Mouse (Mus musculus) heart, postnatal 25 days (tissue): ENCODE data around the gene Man1c1. TPM values are rescaled to one million over a fixed set of nuclear protein-coding genes. Genes with fewer than 3 reads are reported as not detected.

Source experiments
- DNase-seq: peaks from one replicate; pipeline ENCODE4 v3.0.0; 2022; ENCODE audit warnings: low spot score
- intact Hi-C: fragments of 180-260 bp; cut with DNase I; formaldehyde crosslinking; loops from one replicate; pipeline ENCODE4 v1.15.1; 2025
- total RNA-seq, 2 experiments: library from RNA; stranded (reverse); gene quantifications; 2 replicates each; pipeline ENCODE4 v1.2.3; 2021

The Man1c1 gene
- total RNA-seq, 2 experiments from 2014 or later: 21.0 to 25.0 TPM

GRCm38 (mm10) chr4:134652151-134652550 lies 51.9 kb downstream of the Man1c1 start:
- no peak for DNase-seq
- intact Hi-C loops: loop anchor here (5.0 kb wide), 1 partner anchor 40 kb away; no protein-coding TSS in a partner anchor

GRCm38 (mm10) chr4:134651358-134651757 lies 52.7 kb downstream of the Man1c1 start:
- intact Hi-C loops: loop anchor here (5.0 kb wide), 1 partner anchor 41 kb away; no protein-coding TSS in a partner anchor
- peak; percentile 56 for DNase-seq

DNA sequence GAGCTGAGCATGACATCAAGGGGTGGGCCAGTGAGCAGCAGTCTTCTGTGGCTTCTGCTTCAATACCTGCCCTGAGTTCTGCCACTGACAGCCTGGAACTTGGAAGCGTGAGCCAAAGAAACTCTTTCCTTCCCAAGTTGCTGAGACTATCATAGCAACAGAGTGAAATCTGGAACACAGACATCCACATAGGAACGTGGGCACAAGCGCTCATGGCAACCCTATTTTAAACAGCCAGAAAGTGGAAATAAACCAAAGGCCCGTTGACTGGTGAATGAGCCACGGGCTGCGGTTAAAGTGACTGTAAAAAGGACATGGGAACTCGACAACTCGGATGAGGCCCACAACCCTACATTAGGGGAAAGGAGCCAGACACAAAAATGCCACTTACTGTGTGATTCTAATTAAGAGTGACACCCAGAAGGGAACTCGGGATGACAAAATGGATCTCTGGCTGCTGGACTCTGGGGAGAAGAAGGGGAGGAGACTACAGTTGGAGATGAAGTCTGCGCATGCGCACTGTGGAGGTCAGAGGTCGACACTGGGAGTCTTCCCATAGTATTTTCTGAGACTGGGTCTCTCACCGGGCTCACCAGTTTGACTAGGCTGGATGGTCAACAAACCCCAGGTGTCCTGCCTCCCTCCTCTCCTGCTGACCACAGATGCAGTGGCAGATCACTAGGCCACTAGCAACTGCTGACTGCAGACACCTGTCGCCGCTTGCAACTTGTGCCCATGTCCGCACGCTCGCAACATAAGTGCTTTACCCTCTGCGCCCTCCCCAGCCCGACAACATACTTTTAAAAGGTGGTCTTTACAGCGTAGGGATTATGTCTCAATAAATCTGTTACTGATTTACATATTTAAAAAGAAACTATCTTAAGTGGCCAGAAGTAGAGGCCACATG lies 58.8 kb downstream of the Man1c1 start:
- intact Hi-C loops: no loop called here
- DNase-seq: no peak

DNA sequence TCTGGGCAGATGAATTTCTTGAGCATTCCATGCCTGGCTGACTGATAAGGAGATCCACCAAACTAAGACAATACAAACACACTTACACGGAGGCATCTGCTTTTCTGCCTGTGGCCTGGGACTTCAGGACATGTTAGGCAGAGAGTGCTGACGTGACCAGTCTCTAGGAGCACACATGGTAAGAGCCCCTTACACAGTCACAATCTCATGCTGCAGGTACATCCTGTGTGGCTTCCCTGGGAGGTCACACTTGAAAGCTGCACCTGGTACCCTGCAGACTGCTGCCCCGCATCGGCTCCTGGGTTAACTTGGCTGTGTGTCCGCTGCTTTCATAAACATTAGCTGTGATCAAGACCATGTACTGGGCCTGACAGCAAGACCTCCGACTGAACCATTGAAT lies 59.7 kb downstream of the Man1c1 start:
- intact Hi-C loops: no loop called here
- no peak for DNase-seq

DNA sequence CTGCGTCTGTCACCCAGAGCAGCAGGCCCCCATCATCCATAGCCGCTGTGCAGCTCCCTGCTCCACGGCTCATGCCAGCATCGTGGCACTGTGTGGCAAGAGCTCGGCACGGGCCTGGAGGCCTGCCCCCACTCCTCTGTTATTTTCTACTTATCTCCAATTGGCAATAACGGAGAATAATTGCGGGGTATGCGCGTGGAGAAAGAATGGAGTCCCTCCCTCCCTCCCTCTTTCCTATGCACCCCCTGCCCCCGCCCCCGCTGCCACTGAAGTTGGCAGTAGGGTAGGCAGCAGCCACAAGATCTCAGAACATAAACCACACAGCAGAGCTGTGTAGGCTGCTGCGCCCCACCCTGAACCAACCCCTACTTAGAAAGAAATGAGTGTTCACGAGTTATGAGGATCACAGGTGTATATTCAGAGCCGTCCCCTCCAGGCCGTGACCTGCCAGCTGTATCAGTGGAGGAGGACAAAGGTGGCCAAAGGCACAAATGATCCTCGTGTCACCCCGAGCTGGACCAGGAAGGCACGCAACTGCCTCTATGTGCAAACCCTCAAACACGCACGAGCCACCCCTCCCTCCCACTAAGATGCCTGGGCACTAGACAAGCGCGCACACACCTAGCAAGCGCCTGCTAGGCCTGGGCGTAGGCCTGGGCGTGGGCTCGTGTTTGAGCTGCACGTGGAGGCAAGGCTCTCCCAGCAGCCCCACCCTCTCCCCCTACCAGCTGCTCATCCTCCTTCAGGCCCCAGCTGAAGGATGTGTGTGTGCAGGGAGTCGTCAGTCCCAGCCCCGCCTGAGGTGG lies 62.2 kb downstream of the Man1c1 start:
- no peak for DNase-seq
- intact Hi-C loops: no loop called here

DNA sequence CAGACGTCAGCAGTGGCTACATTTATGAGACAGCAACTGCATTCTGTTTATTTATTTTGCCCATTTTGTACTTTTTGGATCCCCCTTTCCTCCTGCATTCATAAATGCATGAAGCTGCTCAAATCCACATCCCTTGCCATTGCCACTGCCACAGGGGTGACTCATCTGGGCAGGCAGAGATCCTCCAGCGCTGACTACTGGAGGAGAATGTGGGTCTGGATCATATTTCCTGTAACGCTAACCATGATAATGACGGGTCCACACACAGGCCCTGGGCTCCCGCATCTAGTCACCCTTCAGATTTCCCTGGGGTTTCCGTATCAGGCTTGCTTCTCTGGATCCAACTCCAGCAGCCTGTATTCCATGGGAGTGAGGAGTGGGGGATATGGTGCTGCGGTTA lies 64.8 kb downstream of the Man1c1 start:
- DNase-seq: no peak
- intact Hi-C loops: no loop called here

DNA sequence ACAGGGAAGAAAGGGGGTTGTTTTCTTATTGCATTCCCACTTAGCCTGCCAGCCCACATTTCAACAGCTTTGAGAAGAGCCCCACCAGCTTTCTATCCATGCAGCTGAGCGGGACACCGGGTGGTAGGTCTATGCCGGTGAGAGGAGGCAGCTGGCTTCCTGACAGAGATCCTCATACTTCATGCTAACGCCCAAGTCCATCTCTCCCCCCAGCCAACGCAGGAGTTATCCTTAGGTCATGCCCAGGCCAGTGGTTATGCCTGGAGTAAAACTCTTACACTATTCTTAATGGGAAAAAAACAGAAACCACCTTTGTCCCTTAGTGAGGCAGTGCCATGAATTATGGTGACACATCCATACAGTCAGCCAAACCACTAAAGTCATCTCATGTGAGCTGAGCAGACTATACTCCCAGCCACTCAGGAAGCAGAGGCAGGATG lies 66.0 kb downstream of the Man1c1 start:
- intact Hi-C loops: no loop called here
- DNase-seq: no peak

DNA sequence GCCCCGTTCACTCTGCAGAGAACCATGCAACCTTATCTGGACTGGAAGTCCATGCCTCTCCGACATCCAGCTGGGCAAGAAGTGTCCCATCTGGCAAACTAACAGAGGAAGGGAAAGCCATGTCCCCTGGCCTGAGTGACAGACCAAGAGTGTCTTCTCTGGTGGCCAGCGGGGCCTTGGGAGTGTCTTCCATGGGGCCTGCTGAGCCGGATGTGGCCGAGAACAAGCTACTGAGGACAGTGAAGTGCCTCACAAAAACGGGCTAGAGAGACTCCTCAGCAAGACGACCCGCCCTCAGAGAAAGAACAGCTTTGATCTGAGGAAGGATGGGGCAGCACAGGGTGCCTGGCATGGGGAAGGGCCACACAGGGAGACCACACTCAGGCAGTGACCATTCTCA lies 67.7 kb downstream of the Man1c1 start:
- no peak for DNase-seq
- intact Hi-C loops: no loop called here

DNA sequence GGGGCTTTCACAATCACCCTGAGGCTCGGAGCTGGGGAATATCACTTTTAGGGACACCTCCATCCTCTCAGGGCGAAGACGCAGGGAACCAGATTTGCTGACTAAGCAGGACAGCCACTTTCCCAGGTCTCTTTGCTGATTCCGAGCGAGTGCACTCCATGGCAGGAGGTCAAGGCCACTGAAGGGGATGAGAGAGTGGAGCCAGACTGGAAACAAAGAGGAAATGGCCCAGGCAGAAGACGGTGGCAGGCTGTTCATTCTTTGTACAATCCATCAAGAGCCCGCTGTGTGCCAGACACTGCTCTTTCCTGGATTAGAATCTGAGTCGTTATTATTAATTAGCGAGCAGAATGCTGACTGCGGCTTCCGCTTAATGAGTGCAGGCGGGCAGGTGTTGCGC lies 70.1 kb downstream of the Man1c1 start:
- intact Hi-C loops: no loop called here

GRCm38 (mm10) chr4:134632131-134632711 lies 71.9 kb downstream of the Man1c1 start:
- intact Hi-C loops: loop anchor here (1.0 kb wide), 1 partner anchor 71 kb away; no protein-coding TSS in a partner anchor
- DNase-seq: peak; percentile 80

More for the DNA sequence above, 70.1 kb downstream of the Man1c1 start:
- no peak for DNase-seq

DNA sequence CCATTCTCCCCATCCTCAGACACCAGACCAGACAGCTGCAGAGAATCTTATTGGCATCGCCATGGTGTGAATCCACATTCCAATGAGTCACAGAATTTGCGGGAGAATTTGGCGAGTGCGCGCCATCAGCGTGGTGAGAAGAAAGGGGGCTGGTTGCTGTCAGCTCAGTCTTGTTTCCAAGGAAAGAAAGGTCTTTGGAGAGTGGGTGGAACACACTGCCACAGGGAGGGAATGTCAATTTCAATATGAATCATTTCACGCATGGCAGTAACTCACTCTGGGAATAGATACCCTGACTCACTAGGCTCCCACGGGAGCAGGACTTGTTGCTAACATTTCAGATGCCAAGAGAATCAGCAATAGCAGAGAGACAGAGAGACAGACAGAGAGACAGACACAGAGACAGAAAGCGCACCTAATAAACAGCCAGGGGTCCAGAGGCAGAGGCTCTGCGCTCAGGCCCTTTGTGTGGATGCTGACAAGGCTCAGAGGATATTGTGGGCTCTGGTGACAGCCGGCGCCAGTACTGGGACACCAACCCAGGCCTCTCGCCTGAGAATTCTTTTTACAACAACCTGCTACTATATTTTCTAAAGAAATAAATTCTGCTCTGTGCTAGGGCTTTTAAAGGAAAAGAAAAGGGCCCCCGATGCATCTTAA lies 72.5 kb downstream of the Man1c1 start:
- DNase-seq: peak; percentile 24
- intact Hi-C loops: loop anchor here (1.0 kb wide), 1 partner anchor 72 kb away; no protein-coding TSS in a partner anchor

- peak; percentile 28 for DNase-seq
- intact Hi-C loops: loop anchor here (5.0 kb wide), 1 partner anchor 36 kb away; no protein-coding TSS in a partner anchor
Observed at GRCm38 (mm10) chr4:134628575-134629384, 75.3 kb downstream of the Man1c1 start.

DNA sequence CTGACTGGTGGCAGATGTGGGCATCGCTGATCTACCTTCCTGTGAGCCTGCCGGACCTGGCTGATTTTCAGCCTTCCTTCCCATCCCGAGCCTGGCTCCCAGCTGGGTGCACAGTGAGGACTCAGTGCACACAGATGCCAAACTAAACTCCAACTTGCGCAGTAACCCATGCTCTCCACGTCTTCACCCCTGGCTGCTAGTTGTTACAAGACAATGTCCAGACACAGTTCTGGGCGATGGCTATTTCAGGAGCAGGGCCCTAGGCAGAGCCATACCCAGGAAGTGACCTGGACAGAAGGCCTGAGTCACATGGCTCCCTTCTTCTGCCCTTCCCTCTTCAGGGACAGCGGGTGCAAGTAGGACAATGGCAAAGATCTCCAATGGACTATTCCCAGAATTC lies 76.0 kb downstream of the Man1c1 start:
- DNase-seq: peak; percentile 42
- intact Hi-C loops: loop anchor here (5.0 kb wide), 1 partner anchor 36 kb away; no protein-coding TSS in a partner anchor

GRCm38 (mm10) chr4:134626883-134627282 lies 77.2 kb downstream of the Man1c1 start:
- no peak for DNase-seq

DNA sequence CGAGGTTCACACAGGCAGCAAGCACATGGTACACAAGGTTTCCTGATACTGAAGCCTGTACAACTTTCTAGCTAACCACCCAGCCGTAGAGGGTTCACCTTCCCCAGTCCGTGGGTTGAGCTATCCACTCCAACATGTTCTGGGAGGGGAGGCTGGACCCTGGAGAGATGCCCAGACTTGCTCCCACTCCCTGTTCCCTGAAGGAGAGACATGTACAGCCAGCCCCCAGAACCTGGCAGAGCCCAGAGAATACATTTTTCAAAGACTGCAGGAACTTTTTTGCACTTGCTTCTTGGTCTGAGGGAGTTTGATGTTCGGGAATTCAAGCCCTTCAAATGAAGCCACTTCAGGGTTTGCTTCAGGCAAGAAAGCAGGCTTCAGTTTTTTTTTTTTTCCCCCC lies 77.7 kb downstream of the Man1c1 start:
- no peak for DNase-seq
- intact Hi-C loops: loop anchor here (5.0 kb wide), 1 partner anchor 34 kb away; no protein-coding TSS in a partner anchor

More at GRCm38 (mm10) chr4:134626883-134627282, 77.2 kb downstream of the Man1c1 start:
- intact Hi-C loops: loop anchor here (5.0 kb wide), 1 partner anchor 35 kb away; no protein-coding TSS in a partner anchor

- peak; percentile 50 for DNase-seq
- intact Hi-C loops: no loop called here
Observed at GRCm38 (mm10) chr4:134624109-134624862, 79.8 kb downstream of the Man1c1 start.

DNA sequence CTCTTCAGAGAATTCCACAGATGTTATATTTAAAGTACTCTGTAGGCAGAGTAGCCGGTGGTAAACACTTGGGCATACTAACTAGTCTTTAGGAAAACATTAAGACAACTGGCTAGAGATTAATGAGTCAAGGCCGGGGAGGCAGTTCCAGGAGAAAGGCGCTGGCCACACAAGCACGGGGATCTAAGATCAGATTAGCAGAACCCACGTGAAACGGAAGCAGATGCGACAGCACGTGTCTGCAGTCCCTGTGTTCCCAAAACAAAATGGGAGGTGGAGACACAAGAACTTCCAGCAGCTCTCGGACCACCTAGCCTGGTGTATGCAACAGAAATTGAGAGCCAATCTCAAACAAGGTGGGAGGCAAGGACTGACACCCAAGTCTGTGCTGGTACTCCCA lies 82.4 kb downstream of the Man1c1 start:
- intact Hi-C loops: no loop called here
- no peak for DNase-seq

DNA sequence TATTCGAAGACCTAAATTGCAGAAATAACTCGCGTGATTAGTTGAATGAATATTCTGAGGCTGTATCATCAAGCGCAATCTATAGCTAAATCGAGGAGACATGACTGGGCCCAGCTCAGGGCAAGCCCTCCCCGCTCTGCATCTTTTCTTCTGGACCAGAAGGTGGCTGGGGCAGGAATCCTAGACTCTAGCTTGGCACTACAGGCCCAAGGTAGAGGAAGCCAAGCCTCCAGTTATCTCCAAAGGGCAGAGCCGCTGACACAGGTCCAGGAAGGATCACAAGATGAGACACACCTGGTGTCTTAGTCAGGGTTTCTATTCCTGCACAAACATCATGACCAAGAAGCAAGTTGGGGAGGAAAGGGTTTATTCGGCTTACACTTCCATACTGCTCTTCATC lies 83.8 kb downstream of the Man1c1 start:
- DNase-seq: no peak
- intact Hi-C loops: no loop called here
